Mouse (Mus musculus) frontal cortex, postnatal 36 days (tissue): ENCODE measurements around the gene Stxbp2.
A peak's percentile ranks its signal among the peaks of the same experiment; 100 is the strongest.
"Not testable (repeated sequence)": the region's sequence is repeated elsewhere in the genome, so short reads cannot be mapped to it uniquely, and the experiment has no call there.

Experiments
- DNase-seq, 2 experiments: peaks; one replicate each; pipeline ENCODE4 v3.0.0; 2022; ENCODE audit warnings: low spot score in 2 of 2

The Stxbp2 gene

DNA sequence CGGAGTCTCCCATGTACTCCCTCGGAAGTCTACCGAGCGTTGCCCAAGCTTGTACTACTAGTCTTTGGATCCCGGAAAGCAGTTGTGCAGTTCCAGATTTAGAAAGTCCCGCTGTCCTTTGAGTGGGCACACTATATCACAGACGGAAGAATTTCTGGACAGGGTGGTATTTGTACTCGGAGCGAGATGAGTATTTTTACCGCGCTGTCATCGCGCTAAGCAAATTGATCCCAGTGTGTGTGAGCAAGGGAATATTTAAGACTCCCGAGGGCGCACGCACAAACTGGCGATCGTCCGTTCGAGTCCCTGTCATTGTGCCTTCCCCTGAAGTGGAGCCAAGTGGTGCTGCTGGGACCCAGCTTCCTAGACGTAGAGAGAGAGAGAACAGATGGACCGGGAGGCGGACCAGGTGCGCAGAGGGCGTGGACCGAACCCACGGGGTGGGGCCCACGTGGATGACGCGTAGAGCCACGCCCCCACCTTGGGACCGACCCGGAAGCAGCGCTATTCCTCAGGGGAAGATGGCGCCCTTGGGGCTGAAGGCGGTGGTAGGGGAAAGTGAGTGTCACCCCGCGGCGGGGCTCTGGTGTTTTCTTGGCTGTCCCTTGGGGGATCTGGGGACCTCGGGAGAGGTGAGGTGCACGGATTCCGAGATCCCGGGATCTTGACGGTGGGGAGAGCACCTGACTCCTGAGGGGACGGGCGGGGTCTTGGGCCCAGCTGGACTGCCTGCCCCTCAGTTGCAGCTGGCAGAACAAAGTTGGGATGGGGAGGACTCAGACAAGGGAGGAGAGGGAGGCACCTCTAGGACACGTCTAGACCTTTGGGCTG lies at the start of gene Stxbp2:
Stxbp2 (plus strand) TSS at position 309 of the 831 bp plus-strand sequence.
- DNase-seq: peak; percentile 65 to 75

DNA sequence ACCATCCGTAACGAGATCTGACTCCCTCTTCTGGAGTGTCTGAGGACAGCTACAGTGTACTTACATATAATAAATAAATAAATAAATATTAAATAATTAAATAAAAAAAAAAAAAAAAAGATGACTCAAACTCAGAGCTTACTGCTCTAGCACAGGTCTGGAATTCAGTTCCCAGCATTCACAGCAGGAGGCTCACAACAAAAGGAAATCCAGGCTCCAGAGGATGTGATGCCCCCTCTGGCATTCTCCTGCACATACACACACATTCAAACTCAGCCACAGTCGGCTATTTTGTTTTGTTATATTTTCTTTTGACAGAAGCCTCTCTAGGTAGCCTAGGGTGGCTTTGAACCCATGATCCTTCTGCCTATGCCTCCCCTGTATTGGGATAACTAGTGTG lies 48.8 kb upstream of the Stxbp2 start:
- not testable (repeated sequence) for DNase-seq

DNA sequence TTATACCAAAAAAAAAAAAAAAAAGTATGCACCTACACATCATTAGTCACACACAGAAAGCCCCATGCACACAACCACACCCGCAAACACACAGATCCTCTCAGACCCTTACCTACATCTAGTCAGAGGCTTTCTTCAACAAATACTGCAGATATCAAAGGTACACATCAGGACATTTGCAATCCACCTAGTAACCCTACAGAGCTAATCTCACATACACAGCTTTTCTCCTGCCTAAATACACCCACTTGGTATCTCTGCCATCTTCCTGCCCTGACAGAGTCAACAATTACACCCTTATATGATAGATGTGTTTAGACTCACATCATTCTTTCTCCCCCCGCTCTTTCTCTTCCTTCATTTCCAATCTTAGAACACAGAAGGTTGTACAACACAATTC lies 44.3 kb upstream of the Stxbp2 start:
- DNase-seq: no peak

DNA sequence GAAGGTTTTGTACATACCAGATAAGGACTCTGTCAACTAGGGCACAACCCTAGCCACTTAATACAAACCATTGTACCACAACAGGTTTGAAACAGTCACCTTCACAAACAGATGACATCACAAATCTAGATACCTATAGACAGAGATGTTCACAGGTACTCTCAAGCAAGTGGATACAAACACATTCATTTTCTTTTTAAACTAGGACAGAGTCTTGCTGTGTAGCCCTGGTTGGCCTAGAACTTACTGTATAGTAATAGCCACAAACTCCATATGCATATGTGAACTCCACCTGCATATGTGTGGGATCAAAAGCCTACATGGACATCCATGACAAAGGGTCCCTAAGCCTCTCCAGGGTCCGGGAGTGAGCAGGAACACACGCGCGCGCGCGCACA lies 43.8 kb upstream of the Stxbp2 start, which contains the start of gene Camsap3:
Camsap3 (plus strand) TSS at position 301 of the 398 bp plus-strand sequence.
- DNase-seq: no peak

DNA sequence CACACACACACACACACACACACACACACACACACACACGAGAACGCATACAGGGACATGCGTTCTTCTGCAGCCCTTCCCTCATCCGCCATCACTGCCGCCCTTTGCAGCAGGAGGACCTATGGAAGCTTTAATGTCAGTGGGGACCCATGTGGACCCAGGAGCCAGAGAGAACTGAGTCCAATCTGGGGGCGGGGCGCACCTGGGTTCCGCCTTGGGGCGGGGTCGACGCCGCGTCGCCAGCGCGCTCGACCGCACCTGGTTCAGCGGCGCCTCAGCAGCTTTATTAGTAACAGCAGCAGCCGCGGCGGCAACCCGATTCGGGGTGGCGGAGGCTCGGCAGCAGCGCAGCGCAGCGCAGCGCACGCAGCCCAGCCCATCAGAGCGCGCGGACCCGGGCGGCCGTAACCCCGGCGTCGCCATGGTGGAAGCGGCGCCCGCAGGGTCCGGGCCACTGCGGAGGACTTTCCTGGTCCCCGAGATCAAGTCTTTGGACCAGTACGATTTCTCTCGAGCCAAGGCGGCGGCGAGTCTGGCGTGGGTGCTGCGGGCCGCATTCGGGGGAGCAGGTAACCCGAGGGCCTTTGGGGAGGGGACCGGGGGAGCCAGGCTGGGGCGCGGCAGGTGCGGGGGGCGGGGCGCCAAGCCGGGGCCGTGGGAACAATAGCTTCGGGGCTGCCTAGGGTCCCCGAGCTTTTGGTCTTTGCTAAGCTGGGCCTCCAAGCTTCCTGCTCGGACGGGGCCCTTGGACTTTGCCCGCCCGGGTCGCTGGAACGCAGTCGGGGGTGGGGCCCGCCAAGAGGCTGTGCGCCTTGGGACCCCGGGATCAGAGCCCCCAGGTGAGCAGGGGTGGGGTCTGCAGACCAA lies 43.1 kb upstream of the Stxbp2 start:
- peak; percentile 69 to 75 for DNase-seq

DNA sequence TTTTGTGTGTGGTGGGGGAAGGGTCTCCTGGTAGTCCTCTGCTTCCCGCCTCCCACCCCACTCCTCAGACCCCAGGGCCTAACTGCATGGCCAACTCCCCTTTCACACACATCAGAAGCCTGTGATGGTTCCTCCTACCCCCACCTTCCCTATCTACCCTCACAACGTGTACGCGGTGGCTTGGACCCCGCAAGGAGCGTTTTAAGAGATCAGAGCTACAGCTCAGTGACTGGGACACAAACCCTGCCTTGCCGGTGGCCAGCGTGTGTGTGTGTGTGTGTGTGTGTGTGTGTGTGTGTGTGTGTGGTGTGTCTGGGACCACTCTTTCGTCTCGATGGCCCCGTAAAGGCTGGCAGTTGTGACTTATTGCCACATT lies 42.5 kb upstream of the Stxbp2 start:
- DNase-seq: no peak

DNA sequence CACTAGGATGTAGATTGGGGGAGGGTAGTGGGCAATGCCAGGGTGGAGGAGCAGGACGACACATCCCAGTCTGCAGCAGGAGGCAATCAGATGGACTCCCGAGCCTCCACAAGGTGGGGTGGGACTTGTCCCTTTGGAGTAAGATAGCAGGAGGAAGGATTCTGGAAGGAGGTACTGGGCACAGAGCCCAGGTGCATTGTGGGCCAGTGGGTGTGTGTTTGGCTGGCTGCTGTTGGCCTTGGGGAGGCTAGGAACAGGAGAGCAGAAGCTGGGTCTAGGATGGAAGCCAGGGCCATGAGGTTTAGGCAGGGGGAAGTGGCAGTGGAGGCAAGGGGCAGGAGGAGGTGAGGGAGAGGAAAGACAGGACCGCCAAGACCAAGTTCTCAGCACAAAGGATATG lies 37.3 kb upstream of the Stxbp2 start:
- no peak for DNase-seq

DNA sequence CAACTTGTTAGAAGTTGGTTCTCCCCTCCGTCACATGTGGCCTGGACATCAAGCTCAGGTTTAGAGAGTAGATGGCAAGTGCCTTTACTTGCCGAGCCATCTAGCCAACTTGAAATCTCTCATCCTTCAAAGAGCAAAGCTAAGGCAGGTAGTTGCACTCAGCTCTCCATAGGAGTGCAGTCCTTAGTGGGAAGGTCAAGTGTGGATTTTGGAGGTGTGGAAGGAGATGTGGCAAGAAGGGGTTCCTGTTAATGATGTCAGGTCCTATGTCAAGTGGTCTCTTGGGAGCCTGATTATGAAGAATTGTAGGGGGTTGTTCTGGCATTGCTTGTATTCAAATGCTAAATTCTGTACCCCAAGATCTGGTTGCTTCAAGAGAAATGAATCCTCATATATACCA lies 36.3 kb upstream of the Stxbp2 start:
- DNase-seq: no peak

DNA sequence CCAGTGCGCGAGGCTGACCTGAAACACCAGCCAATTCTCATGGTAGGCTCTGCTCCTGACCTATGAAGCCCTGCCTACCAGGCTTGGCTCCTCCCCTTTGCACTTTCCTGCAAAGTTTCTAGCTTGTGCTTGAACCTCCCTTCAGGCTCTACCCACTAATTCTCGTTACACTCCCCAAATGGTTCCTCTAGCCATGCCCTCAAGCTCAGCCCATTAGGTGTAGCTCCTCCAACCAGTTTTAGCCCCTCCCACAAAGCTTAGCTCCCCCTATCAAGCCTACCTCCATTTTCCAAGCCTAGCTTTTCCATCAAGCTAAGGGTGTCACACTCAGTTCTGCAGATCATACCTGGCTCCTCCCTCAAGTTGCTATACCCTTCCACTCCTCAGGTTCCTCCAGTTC lies 32.7 kb upstream of the Stxbp2 start:
- no peak for DNase-seq

DNA sequence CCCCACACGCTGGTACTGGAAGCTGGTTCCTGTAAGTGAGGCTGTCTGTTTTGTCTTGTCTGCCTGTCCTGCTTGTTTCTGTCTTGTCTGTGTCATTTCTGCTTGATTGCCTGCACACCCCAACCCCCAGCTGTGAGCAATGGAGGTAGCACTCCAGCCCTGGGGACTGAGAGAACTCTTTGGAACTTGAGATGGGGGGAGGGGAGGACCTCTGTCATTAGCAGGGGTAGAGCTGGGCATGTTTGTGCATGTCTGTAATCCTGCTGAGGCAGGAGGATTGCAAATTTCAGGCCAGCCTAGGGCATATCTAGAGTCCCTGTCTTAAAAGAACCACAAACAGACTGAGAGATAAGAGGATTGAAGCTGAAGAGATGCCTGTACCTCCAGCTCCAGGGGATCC lies 31.5 kb upstream of the Stxbp2 start:
- no peak for DNase-seq

DNA sequence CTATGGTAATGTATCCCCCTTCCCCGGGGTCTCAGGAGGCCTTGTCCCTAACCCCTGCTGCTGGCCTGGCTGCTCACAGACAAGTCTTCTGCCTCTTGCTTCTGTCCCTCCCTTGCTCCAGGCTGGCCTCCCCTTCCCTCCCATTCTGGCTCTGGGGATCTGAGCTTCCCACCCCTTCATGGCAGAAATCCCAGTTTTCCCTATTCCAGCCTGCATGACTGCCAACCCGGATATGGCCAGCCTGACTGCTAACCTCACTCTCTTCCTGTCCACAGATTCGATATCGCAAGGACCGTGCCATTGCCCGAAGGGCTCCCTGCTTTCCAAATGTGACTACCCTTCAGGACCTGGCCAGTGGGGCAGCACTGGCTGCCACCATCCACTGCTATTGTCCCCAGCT lies 30.4 kb upstream of the Stxbp2 start:
- no peak for DNase-seq

DNA sequence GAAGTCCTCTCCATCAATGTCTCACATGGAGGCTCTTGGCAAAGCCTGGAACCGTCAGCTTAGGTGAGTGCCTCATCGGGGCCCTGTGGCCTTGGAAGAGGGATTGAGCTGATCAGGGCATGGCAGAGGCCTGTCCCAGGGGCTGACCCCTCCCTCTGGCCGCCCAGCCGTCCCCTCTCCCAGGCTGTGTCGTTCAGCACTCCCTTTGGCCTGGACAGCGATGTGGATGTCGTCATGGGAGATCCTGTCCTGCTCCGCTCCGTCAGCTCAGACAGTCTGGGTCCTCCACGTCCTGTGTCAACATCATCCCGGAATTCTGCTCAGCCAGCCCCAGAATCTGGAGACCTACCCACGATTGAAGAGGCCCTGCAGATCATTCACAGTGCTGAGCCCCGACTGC lies 27.3 kb upstream of the Stxbp2 start:
- DNase-seq: no peak

DNA sequence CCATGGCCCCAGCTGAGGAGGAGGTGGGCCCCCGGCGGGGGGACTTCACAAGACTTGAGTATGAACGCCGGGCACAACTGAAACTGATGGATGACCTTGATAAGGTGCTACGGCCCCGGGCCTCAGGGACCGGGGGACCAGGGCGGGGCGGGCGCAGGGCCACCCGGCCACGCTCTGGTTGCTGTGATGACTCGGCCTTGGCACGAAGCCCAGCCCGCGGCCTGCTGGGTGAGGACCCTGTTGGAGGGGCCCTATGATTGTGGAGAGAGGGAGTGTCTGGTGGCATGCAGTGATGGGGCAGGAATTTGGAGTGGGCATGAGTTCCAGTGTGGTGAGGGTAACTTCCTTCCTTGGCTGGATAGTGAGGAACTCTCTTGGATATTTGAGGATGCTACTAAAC lies 24.2 kb upstream of the Stxbp2 start:
- no peak for DNase-seq

DNA sequence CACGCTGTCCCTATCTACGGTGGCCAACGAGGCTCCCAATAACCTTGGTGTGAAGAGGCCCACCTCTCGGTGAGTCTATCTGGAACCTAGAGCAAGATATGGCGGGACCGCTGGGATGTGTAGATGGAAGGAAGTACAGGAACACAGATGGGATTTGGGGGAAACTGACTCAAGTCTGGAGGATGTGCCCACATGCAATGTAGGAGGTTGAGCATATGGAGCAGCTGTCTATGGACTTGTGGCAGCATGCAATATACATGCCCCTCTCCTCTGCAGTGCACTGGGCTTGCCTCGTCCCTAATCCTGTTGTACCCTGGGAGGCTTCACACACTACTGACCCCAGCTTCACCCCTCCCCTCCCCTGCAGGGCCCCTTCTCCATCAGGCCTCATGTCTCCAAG lies 22.9 kb upstream of the Stxbp2 start:
- peak; percentile 13 to 17 for DNase-seq

DNA sequence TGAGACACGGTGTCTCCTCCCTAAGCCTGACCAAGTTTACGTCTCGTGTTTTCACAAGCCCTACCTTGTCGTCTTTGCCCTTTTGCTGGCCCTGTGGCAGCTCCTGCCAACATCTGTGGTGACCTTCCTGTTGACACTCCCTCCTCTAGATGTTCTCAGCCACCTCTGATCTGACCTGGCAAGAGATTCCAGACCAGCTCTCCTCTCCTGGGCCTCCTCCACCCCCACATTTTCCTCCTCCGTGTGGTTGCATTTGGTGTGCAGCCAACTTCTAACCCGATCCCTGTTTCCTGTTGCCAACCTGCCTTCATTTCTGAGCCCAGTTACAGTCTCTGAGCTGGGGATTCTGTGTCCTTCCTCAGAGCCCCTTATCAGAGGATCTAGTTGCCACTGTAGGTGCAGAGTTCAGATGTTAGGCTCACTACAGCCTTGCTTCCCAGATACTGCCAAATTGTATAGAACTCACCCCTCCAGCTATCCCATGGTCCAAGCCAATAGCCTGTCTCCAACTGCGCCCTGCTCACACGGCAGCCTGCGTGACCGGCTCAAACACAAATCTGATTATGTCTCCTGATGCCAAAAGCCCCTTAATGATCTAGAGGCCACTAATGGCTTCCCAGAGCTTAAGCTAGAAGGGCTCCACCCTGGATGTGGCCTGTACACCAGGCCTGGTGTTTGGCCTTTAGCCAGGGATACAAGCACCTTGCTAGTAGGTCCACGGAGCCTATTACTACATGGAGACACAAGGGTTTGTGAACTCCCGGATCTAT lies 21.5 kb upstream of the Stxbp2 start:
- peak in 1 of 2 experiments; percentile 21 for DNase-seq

DNA sequence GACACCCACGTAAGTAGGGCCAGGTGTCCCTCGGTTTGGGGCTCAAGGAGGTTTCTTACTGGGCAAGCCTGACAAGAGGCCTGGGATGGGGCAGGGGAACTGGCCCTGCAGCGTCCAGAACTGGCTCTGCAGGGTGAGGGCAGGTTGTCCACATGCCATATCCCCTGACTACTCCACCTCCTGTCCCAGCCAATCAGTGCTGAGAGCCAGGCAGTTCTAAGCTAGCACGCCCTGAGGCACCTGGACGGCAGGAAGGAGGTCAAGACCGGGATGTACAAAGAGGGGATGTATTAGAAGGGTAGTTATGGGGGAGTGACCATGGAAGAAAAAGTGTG lies 21.0 kb upstream of the Stxbp2 start:
- no peak for DNase-seq

DNA sequence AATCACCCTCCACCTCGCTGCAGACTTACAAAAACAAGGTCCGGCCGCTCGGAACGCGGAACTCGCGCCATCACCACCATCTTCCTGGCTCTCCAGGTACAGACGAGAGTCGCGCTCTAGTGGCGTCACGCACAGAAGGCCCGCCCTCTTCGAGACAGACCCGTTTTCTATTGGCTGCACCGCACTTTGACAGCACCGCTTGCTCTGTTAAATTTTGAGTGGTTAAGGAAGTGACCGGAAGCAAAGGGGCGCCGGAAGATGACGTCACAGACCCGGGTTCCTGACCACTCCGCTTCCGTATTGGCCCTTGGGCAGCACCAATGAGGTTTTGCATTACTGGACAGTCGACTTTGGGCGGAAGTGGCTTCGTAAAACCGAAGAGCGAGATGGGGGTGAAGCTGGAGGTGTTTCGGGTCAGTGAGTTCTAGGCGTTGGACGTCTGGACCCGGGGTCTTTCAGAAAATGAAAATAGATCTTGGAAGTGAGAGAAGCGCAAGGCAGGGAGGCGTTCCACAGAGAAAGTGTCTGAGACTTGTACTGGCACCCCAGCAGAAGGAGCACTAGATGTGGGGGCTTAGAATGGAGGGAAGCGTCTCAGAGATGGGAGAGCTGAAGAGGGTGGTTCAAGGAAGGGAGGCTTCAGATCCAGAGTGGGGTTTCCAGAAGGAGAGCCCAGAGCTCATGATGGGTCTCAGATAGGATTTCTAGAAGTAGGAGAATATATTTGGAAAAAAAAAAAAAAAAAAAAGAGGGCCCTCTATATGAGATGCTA lies 9.4 kb upstream of the Stxbp2 start, which contains the start of the genes Xab2 and Pet100:
Xab2 (minus strand) TSS at position 118 of the 772 bp plus-strand sequence.
Pet100 (plus strand) TSS at position 350 of the 772 bp plus-strand sequence.
- DNase-seq: peak; percentile 99 to 100

DNA sequence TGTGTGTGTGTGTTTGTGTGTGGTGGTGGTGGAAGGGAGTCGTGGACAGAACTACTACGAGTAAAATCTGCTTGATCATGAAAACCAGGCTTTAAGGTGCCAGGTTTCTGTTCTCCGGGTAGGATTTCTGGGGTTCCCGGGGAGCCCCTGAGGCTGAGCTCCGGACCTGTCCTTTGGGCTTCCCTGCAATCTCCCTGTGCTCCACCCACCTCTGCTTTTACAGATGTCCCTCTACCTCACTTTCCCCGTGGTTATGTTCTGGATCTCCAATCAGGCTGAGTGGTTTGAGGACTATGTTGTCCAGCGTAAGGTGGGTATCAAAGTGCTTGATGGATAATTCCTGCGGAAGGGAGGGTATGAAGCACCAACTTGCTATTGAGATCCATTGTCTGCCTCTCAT lies 8.6 kb upstream of the Stxbp2 start:
- DNase-seq: no peak

DNA sequence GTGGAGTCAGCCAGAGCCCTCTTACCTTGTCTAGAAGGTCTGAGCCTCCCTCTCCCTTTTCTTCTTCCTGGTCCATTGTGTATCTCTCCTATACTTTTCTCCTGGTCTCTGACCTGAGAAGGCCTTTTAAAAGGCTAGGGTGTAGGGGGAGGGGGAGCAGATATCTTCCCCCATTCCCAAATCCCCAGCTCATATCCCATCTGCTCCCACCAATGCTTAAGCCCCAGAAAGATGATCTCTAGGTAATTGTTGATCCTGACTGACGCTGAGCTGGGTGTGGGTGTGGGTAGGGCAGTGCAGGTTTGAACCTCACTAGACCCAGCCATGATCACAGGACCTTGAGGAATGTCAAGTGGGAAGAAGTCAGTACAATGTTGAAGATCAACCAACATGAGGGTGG lies 5.3 kb upstream of the Stxbp2 start, which contains the start of gene Pcp2:
Pcp2 (minus strand) TSS at position 101 of the 400 bp plus-strand sequence.
- DNase-seq: no peak

DNA sequence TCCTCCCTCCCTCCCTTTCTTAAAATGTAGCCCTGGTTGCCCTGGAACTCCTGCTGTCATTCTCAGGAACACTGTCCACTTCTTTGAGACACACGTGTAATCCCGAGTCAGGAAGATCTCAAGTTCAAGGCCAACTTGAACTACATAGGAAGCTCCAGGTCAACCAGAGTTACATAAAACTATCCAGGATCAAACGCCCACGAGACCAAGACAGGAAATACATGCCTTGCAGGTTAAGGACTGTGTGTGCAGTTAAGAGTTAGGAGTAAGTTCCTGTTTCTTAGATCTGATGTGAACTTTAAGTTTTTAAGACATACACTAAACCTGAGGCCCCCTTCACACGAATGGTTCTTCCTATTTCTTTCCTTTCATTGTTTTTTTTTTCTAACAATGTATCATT lies 3.8 kb upstream of the Stxbp2 start:
- no peak for DNase-seq

DNA sequence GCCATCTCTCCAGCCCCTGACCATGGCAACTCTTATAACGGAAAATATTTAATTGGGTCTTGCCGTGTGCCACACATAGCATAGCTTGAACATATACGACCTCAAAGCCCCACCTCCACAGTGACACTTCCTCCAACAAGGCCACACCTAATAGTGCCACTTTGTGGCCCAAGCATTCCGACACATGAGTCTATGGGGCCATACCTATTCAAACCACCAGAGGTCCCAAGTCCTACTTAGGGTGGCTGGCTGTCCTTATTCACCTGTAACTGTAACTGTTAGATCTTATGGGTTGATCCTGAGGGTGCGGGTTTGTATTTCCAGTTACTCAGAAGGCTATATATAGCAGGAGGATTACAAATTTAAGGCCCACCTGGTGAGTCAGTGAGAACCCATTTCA lies 2.7 kb upstream of the Stxbp2 start:
- DNase-seq: peak in 1 of 2 experiments; percentile 31
